Mouse (Mus musculus): Measurements from ENCODE around the gene S100a16. TPM values are rescaled to one million over a fixed set of nuclear protein-coding genes. Genes with fewer than 3 reads are reported as not detected.
A peak's percentile ranks its signal among the peaks of the same experiment; 100 is the strongest.

Gene S100a16
- polyA plus RNA-seq, 1 experiment from 2014 or later = 41.3 TPM

- Histone ChIP-seq H3K9me3 (ENCODE audit: low read length) (no peaks in the 10 kb centered on the region), H3K9ac (replicated peaks) (no peak overlapping the region), H3K4me1 (ENCODE audit: insufficient read depth) (peaks cover 8% of the 10 kb centered on the region; the same call in 1 of the 2 replicates), H3K4me2 (ENCODE audit: low read depth, low read length) (no peak overlapping the region), H3K27me3 (ENCODE audit: insufficient read depth, low read length) (no peaks in the 10 kb centered on the region), H3K27ac (ENCODE audit: low read depth) (no peak overlapping the region), H3K36me3 (replicated peaks; ENCODE audit: insufficient read depth, low read length) (no peaks in the 10 kb centered on the region), H3K4me3 (ENCODE audit: low read depth, low read length) (no peak overlapping the region)
- WGBS (ENCODE audit: insufficient replicate concordance) = 42% methylated on average over 3 of the region's 3 CpGs
- no peak for DNase-seq
- ATAC-seq = no peak
- no peak for TF ChIP-seq CTCF (IDR thresholded peaks at IDR 0.05; ENCODE audit: low read depth)
- TF ChIP-seq EP300 (IDR thresholded peaks at IDR 0.05; ENCODE audit: low read depth) = no peak
These were observed 46.8 kb downstream of the S100a16 start for GRCm38 (mm10) chr3:90583893-90584292.

- Histone ChIP-seq H3K27me3 (ENCODE audit: insufficient read depth, low read length) (no peaks in the 10 kb centered on the region), H3K4me3 (ENCODE audit: low read depth, low read length) (no peak overlapping the region), H3K36me3 (replicated peaks; ENCODE audit: insufficient read depth, low read length) (no peaks in the 10 kb centered on the region), H3K4me2 (ENCODE audit: low read depth, low read length) (no peak overlapping the region), H3K9me3 (ENCODE audit: low read length) (no peaks in the 10 kb centered on the region), H3K9ac (replicated peaks) (no peak overlapping the region), H3K4me1 (ENCODE audit: insufficient read depth) (peaks cover 10% of the 10 kb centered on the region; the same call in 1 of the 2 replicates), H3K27ac (ENCODE audit: low read depth) (no peak overlapping the region)
- TF ChIP-seq CTCF (IDR thresholded peaks at IDR 0.05; ENCODE audit: low read depth) = peak; percentile 90
- no peak for TF ChIP-seq EP300 (IDR thresholded peaks at IDR 0.05; ENCODE audit: low read depth)
- 27% methylated on average over 5 of the region's 5 CpGs for WGBS (ENCODE audit: insufficient replicate concordance)
- DNase-seq = peak; percentile 57
- ATAC-seq = 0 out of 2 replicates have a peak, but pooled peaks have one; percentile 28
These were observed 48.5 kb downstream of the S100a16 start for GRCm38 (mm10) chr3:90585595-90585994.

- Histone ChIP-seq H3K9ac (replicated peaks) (no peak overlapping the region), H3K36me3 (replicated peaks; ENCODE audit: insufficient read depth, low read length) (no peaks in the 10 kb centered on the region), H3K9me3 (ENCODE audit: low read length) (no peaks in the 10 kb centered on the region), H3K27me3 (ENCODE audit: insufficient read depth, low read length) (no peaks in the 10 kb centered on the region), H3K4me2 (ENCODE audit: low read depth, low read length) (no peak overlapping the region), H3K27ac (ENCODE audit: low read depth) (peak overlapping the region; percentile 70), H3K4me3 (ENCODE audit: low read depth, low read length) (no peak overlapping the region), H3K4me1 (ENCODE audit: insufficient read depth) (peaks cover 10% of the 10 kb centered on the region; the same call in 1 of the 2 replicates)
- WGBS (ENCODE audit: insufficient replicate concordance) = 72% methylated on average over 15 of the region's 15 CpGs
- TF ChIP-seq EP300 (IDR thresholded peaks at IDR 0.05; ENCODE audit: low read depth) = no peak
- no peak for TF ChIP-seq CTCF (IDR thresholded peaks at IDR 0.05; ENCODE audit: low read depth)
- ATAC-seq = no peak
- no peak for DNase-seq
These were observed 49.1 kb downstream of the S100a16 start for GRCm38 (mm10) chr3:90586016-90586643.

- peaks cover 10% of the 10 kb centered on the region; the same call in 1 of the 2 replicates for H3K4me1 ChIP-seq (ENCODE audit: insufficient read depth)
- no peak overlapping the region for H3K4me3 ChIP-seq (ENCODE audit: low read depth, low read length)
- ATAC-seq (peak; percentile 59), DNase-seq (peak; percentile 69)
- H3K9ac ChIP-seq (replicated peaks) = no peak overlapping the region
- WGBS (ENCODE audit: insufficient replicate concordance) = 31% methylated on average over 10 of the region's 10 CpGs
- TF ChIP-seq CTCF (IDR thresholded peaks at IDR 0.05; ENCODE audit: low read depth) (peak; percentile 26; the same call in 1 of the 2 replicates), EP300 (IDR thresholded peaks at IDR 0.05; ENCODE audit: low read depth) (no peak)
- H3K36me3 ChIP-seq (replicated peaks; ENCODE audit: insufficient read depth, low read length) = no peaks in the 10 kb centered on the region
- no peaks in the 10 kb centered on the region for H3K9me3 ChIP-seq (ENCODE audit: low read length)
- 0 out of 2 replicates have a peak overlapping the region, but pooled peaks have one; percentile 2 for H3K4me2 ChIP-seq (ENCODE audit: low read depth, low read length)
- peak overlapping the region; percentile 70 for H3K27ac ChIP-seq (ENCODE audit: low read depth)
- H3K27me3 ChIP-seq (ENCODE audit: insufficient read depth, low read length) = no peaks in the 10 kb centered on the region
These were observed 49.9 kb downstream of the S100a16 start for GRCm38 (mm10) chr3:90586906-90587305.

GRCm38 (mm10) chr3:90587361-90588101, 50.5 kb downstream of the S100a16 start:
- peaks cover 10% of the 10 kb centered on the region; the same call in 1 of the 2 replicates for H3K4me1 ChIP-seq (ENCODE audit: insufficient read depth)
- TF ChIP-seq CTCF (IDR thresholded peaks at IDR 0.05; ENCODE audit: low read depth) = no peak
- no peak for TF ChIP-seq EP300 (IDR thresholded peaks at IDR 0.05; ENCODE audit: low read depth)
- peak overlapping the region; percentile 70 for H3K27ac ChIP-seq (ENCODE audit: low read depth)
- H3K36me3 ChIP-seq (replicated peaks; ENCODE audit: insufficient read depth, low read length) = no peaks in the 10 kb centered on the region
- no peak overlapping the region for H3K9ac ChIP-seq (replicated peaks)
- DNase-seq = no peak
- H3K4me2 ChIP-seq (ENCODE audit: low read depth, low read length) = 0 out of 2 replicates have a peak overlapping the region, but pooled peaks have one; percentile 2
- no peak for ATAC-seq
- no peak overlapping the region for H3K4me3 ChIP-seq (ENCODE audit: low read depth, low read length)
- H3K9me3 ChIP-seq (ENCODE audit: low read length) = no peaks in the 10 kb centered on the region
- WGBS (ENCODE audit: insufficient replicate concordance) = 74% methylated on average over 14 of the region's 14 CpGs
- no peaks in the 10 kb centered on the region for H3K27me3 ChIP-seq (ENCODE audit: insufficient read depth, low read length)

GRCm38 (mm10) chr3:90589390-90589789, 52.3 kb downstream of the S100a16 start:
- Histone ChIP-seq H3K9me3 (ENCODE audit: low read length) (no peaks in the 10 kb centered on the region), H3K27me3 (ENCODE audit: insufficient read depth, low read length) (no peaks in the 10 kb centered on the region), H3K4me3 (ENCODE audit: low read depth, low read length) (no peak overlapping the region), H3K4me2 (ENCODE audit: low read depth, low read length) (0 out of 2 replicates have a peak overlapping the region, but pooled peaks have one; percentile 1), H3K36me3 (replicated peaks; ENCODE audit: insufficient read depth, low read length) (no peaks in the 10 kb centered on the region), H3K9ac (replicated peaks) (no peak overlapping the region), H3K4me1 (ENCODE audit: insufficient read depth) (peaks cover 10% of the 10 kb centered on the region; the same call in 1 of the 2 replicates), H3K27ac (ENCODE audit: low read depth) (peak overlapping the region; percentile 67)
- no peak for DNase-seq
- ATAC-seq = peak; percentile 64
- 47% methylated on average over 6 of the region's 6 CpGs for WGBS (ENCODE audit: insufficient replicate concordance)
- TF ChIP-seq CTCF (IDR thresholded peaks at IDR 0.05; ENCODE audit: low read depth) = no peak
- TF ChIP-seq EP300 (IDR thresholded peaks at IDR 0.05; ENCODE audit: low read depth) = no peak
